Mouse (Mus musculus): ENCODE measurements around the gene Manba.

Manba gene

GRCm38 (mm10) chr3:135556851-135557662 lies 71.6 kb downstream of the Manba start:
- no peak for TF ChIP-seq GATA4 (IDR thresholded peaks at IDR 0.05; ENCODE audit: insufficient replicate concordance, low read length)

DNA sequence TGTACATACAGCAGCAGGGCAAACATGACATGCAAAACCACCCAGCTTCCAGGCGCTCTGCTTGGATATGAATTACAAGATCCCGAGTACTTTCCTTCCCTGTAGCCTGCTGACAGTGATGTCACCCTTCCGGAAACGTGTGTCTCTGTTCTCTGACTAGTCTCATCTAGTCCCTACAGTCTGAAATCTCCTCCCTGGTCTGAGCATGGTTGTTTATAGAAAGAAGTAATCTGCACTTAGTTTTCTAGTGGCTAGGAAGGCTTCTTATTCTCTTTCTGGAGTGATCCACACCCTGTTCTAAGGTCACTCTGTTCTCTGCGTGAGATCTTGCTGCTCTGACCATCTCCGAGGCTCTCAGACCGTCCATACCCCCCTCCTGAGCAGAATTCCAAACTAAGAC lies 76.6 kb downstream of the Manba start:
- TF ChIP-seq GATA4 (IDR thresholded peaks at IDR 0.05; ENCODE audit: insufficient replicate concordance, low read length) = no peak

- TF ChIP-seq GATA4 (IDR thresholded peaks at IDR 0.05; ENCODE audit: insufficient replicate concordance, low read length) = no peak
Observed at GRCm38 (mm10) chr3:135563163-135563689, 77.8 kb downstream of the Manba start.

DNA sequence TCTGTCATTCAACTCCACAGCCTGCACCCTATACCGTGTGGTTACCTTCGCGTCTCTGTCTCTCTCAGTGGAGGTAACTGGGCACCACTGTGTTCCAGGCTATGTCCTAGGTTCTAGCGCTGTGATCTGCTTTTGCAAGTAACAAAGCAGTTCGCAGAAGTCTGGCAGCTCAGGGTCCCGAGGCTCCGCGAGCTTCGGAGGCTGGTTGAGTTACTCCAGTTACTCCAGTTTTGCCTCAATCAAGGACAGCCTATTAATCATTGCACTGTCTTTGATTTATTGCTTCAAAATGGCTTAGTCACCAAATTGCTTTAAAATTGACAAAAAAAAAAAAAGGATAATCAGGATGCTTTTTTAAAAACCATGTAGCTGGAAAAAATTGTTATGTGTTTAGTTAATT lies 79.3 kb downstream of the Manba start:
- no peak for TF ChIP-seq GATA4 (IDR thresholded peaks at IDR 0.05; ENCODE audit: insufficient replicate concordance, low read length)

GRCm38 (mm10) chr3:135565306-135565705 lies 79.9 kb downstream of the Manba start:
- no peak for TF ChIP-seq GATA4 (IDR thresholded peaks at IDR 0.05; ENCODE audit: insufficient replicate concordance, low read length)

- TF ChIP-seq GATA4 (IDR thresholded peaks at IDR 0.05; ENCODE audit: insufficient replicate concordance, low read length) = no peak
Observed at GRCm38 (mm10) chr3:135567888-135568287, 82.5 kb downstream of the Manba start.

DNA sequence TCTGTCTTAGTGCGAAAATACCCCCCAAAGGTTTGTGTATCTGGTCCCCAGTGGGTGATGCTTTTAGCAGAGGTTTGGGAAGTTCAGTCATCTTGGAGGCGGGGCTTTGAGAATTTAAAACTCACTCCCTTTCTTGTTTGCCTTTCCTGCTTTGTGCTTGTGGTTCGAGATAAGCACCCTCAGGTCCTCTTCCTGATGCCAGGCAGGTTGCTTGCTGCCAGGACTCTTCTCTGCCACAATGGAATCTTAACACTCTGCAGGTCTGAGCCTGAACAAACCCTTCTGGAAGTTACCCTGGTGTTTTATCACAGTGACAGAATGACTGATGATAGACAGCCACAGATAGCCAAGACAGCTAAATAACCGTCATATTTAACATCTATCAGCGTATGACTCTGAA lies 83.2 kb downstream of the Manba start:
- no peak for TF ChIP-seq GATA4 (IDR thresholded peaks at IDR 0.05; ENCODE audit: insufficient replicate concordance, low read length)

DNA sequence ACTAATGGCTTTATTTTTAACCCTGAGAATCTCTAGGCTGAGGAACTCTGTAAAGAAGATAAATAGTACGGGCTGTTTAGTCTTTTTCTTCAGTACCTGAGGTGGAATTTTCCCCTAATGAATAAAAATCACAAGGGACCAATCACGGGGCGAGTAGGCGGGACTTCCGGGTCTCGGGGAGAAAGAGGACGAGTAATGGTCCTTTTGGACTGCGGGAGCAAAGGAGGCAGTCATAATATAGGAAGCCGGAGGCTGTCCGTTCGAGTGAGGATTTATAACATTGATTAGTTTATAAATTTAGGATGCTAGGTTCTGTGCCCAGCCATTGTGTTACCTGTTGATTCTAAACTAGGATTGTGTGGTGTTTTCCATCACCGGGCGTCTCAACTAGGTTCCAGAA lies 86.1 kb downstream of the Manba start:
- no peak for TF ChIP-seq GATA4 (IDR thresholded peaks at IDR 0.05; ENCODE audit: insufficient replicate concordance, low read length)

- TF ChIP-seq GATA4 (IDR thresholded peaks at IDR 0.05; ENCODE audit: insufficient replicate concordance, low read length) = no peak
Observed at GRCm38 (mm10) chr3:135573051-135573450, 87.6 kb downstream of the Manba start.

GRCm38 (mm10) chr3:135575126-135575525 lies 89.7 kb downstream of the Manba start:
- no peak for TF ChIP-seq GATA4 (IDR thresholded peaks at IDR 0.05; ENCODE audit: insufficient replicate concordance, low read length)

DNA sequence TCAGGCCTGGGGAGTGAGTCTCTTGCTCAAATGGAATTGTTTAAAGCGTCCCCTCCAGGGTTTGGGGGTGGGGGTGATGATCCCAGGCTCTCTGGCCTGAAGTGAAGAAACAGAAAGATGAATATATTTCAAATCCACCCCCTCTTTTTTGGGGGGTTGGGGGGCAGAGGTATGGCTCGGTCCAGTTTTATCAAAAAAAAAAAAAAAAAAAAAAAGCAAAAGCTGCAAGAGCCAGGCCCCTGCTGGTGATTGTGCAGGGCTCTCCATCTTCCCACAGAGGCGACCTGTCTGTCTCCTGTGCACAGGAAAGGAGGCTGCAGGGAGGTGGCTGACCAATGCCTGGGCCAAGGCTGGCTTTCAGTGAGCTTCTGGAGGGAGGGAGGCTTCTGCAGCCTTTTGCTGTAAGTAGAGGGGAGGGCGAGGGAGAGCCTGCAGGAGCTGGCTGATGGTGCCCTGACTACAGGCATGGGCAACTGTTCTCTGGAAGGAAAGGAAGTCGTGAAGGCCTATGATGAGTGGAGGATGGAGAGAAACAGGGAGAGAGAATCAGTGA lies 93.3 kb downstream of the Manba start:
- no peak for TF ChIP-seq GATA4 (IDR thresholded peaks at IDR 0.05; ENCODE audit: insufficient replicate concordance, low read length)

- no peak for TF ChIP-seq GATA4 (IDR thresholded peaks at IDR 0.05; ENCODE audit: insufficient replicate concordance, low read length)
Observed at GRCm38 (mm10) chr3:135579179-135579578, 93.8 kb downstream of the Manba start.

- TF ChIP-seq GATA4 (IDR thresholded peaks at IDR 0.05; ENCODE audit: insufficient replicate concordance, low read length) = no peak
Observed at GRCm38 (mm10) chr3:135580439-135581275, 95.2 kb downstream of the Manba start.

- TF ChIP-seq GATA4 (IDR thresholded peaks at IDR 0.05; ENCODE audit: insufficient replicate concordance, low read length) = no peak
Observed at GRCm38 (mm10) chr3:135581606-135582117, 96.3 kb downstream of the Manba start.

DNA sequence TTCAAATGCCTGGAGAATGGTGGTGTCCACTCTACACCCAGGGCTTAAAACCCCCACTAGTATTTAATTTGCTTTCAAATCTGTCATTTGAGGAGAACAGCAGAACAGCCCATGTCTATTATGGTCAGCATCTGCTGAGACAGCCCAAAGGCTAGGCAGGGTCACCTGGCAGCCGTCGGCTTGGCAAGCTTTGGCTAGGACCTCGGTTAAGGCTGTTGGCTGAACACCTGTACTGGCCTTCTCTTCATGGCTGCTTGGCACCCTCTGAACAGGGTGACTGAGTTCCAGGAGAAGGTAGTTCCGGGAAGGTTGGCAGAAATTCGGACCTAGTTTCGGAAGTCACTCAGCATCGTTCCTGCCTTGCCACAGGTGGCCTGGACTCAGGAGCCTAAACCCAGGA lies 96.8 kb downstream of the Manba start:
- no peak for TF ChIP-seq GATA4 (IDR thresholded peaks at IDR 0.05; ENCODE audit: insufficient replicate concordance, low read length)
